Mouse (Mus musculus): ENCODE results near the gene Slc39a2. TPM values are rescaled to one million over a fixed set of nuclear protein-coding genes. Genes with fewer than 3 reads are reported as not detected.
A peak's percentile ranks its signal among the peaks of the same experiment; 100 is the strongest.

The Slc39a2 gene
- polyA plus RNA-seq, 1 experiment from 2014 or later = 1.9 TPM

- no peak overlapping the region for H3K27ac ChIP-seq (ENCODE audit: low read depth, low read length)
- H3K4me2 ChIP-seq (ENCODE audit: low read length) = no peak overlapping the region
- no peaks in the 10 kb centered on the region for H3K27me3 ChIP-seq (replicated peaks; ENCODE audit: control insufficient read depth, insufficient read depth, low read length)
- ATAC-seq = no peak
- H3K4me3 ChIP-seq (ENCODE audit: low read length) = no peak overlapping the region
- 81% methylated on average over 6 of the region's 6 CpGs for WGBS
- H3K36me3 ChIP-seq (ENCODE audit: control insufficient read depth, insufficient read depth, low read length) = peaks cover 17% of the 10 kb centered on the region
- no peaks in the 10 kb centered on the region for H3K4me1 ChIP-seq (ENCODE audit: control insufficient read depth, insufficient read depth, low read depth, low read length)
- H3K9ac ChIP-seq (ENCODE audit: low read depth, low read length) = no peak overlapping the region
- H3K9me3 ChIP-seq (ENCODE audit: control insufficient read depth, low read length) = no peaks in the 10 kb centered on the region
Observed at GRCm38 (mm10) chr14:51896019-51896418, 3.3 kb downstream of the Slc39a2 start.

- Histone ChIP-seq H3K4me3 (ENCODE audit: low read length) (no peak overlapping the region), H3K36me3 (ENCODE audit: control insufficient read depth, insufficient read depth, low read length) (peaks cover 11% of the 10 kb centered on the region; the same call in 1 of the 2 replicates), H3K4me2 (ENCODE audit: low read length) (no peak overlapping the region), H3K9ac (ENCODE audit: low read depth, low read length) (no peak overlapping the region), H3K9me3 (ENCODE audit: control insufficient read depth, low read length) (no peaks in the 10 kb centered on the region), H3K27me3 (replicated peaks; ENCODE audit: control insufficient read depth, insufficient read depth, low read length) (no peaks in the 10 kb centered on the region), H3K4me1 (ENCODE audit: control insufficient read depth, insufficient read depth, low read depth, low read length) (no peaks in the 10 kb centered on the region), H3K27ac (ENCODE audit: low read depth, low read length) (no peak overlapping the region)
- 79% methylated on average over 8 of the region's 8 CpGs for WGBS
- no peak for ATAC-seq
Observed at GRCm38 (mm10) chr14:51896539-51897170, 4.0 kb downstream of the Slc39a2 start.

- Histone ChIP-seq H3K9ac (ENCODE audit: low read depth, low read length) (no peak overlapping the region), H3K27me3 (replicated peaks; ENCODE audit: control insufficient read depth, insufficient read depth, low read length) (no peaks in the 10 kb centered on the region), H3K4me1 (ENCODE audit: control insufficient read depth, insufficient read depth, low read depth, low read length) (no peaks in the 10 kb centered on the region), H3K4me2 (ENCODE audit: low read length) (no peak overlapping the region), H3K27ac (ENCODE audit: low read depth, low read length) (no peak overlapping the region), H3K4me3 (ENCODE audit: low read length) (no peak overlapping the region), H3K36me3 (ENCODE audit: control insufficient read depth, insufficient read depth, low read length) (peaks cover 9% of the 10 kb centered on the region; the same call in 1 of the 2 replicates), H3K9me3 (ENCODE audit: control insufficient read depth, low read length) (no peaks in the 10 kb centered on the region)
- ATAC-seq = no peak
- WGBS = 90% methylated on average over 1 of the region's 1 CpGs
Observed at GRCm38 (mm10) chr14:51899351-51899750, 6.7 kb downstream of the Slc39a2 start.

DNA sequence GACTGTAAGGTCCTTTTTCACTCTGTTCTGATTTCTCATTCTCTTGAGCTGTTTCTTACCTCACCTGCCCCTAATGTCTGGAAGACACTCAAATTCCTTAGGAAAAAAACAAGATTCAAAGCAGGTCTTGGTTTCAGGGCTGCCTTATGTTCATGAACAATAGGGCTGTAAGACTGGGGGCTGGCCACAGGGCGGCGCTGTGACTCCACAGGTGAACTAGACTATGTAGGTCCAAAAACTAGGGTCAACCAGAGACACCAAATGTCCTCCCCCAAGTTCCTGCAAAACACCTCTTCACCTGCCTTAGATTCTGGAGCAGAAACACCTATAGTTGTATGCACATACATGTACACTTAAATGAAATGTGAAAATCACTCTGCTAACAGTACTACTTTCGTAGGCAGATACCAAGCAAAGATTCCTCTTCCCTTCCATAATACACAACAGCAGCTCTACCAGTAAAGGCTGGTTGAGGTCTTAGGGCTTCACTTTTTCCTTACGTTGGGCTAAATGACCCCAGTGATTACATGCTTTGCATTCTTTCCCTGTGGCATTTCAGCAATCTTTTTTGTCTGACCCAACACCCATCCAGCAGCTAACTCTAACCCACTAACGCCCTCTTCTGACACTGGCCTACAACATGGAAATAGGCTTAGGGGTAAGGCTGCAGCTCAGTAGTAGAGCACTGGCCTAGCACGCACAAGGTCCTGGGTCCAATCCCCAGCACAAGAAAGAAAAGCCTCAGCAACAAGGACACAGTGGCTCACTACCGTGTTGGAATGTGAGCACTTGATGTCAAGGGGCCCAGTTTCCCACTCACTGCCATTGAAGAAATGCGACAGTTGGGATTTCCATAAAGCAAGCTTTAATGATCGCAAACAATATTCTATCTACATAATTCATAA, 10.4 kb downstream of the Slc39a2 start:
- ATAC-seq = peak; percentile 84
- H3K9ac ChIP-seq (ENCODE audit: low read depth, low read length) = no peak overlapping the region
- no peak overlapping the region for H3K4me3 ChIP-seq (ENCODE audit: low read length)
- H3K4me1 ChIP-seq (ENCODE audit: control insufficient read depth, insufficient read depth, low read depth, low read length) = no peaks in the 10 kb centered on the region
- H3K4me2 ChIP-seq (ENCODE audit: low read length) = no peak overlapping the region
- no peaks in the 10 kb centered on the region for H3K9me3 ChIP-seq (ENCODE audit: control insufficient read depth, low read length)
- H3K36me3 ChIP-seq (ENCODE audit: control insufficient read depth, insufficient read depth, low read length) = peaks cover 6% of the 10 kb centered on the region; the same call in 1 of the 2 replicates
- no peak overlapping the region for H3K27ac ChIP-seq (ENCODE audit: low read depth, low read length)
- WGBS = 59% methylated on average over 9 of the region's 9 CpGs
- H3K27me3 ChIP-seq (replicated peaks; ENCODE audit: control insufficient read depth, insufficient read depth, low read length) = no peaks in the 10 kb centered on the region

DNA sequence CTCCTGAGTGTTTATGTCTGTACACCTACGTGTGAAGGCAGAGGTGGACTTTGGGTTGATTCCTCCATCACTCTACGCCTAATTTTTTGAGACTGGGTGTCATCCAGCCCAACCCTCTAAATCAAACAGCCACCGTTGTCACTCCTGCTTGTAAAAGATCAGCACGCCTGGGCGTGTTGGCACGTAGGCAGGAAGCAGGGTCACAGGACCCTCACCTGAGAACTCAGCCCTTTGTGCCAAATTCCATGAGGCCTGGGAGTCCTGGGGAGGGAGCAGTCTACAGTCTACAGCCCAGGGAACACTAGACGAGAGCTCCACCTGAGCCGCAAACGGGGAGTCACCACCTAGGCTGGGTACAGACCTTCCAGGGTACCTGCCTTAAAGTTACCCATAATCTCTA, 11.1 kb downstream of the Slc39a2 start:
- ATAC-seq = peak; percentile 22
- H3K9ac ChIP-seq (ENCODE audit: low read depth, low read length) = no peak overlapping the region
- WGBS = 93% methylated on average over 9 of the region's 9 CpGs

DNA sequence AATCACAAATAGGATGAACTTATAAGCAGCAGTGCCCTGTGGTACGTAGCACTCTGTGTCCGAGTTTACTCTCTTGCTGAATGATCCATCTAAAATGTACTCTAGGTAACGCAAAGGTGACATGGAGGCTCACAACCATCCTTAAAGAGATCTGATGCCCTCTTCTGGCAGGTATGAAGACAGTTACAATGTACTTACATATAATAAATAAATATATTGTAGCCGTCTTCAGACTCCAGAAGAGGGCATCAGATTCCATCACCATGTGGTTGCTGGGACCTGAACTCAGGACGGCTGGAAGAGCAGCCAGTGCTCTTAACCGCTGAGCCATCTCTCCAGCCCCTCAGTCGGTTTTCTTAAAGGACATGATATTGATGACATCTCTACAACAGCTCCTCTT, 12.0 kb downstream of the Slc39a2 start:
- Histone ChIP-seq H3K36me3 (ENCODE audit: control insufficient read depth, insufficient read depth, low read length) (peaks cover 10% of the 10 kb centered on the region; the same call in 1 of the 2 replicates), H3K4me1 (ENCODE audit: control insufficient read depth, insufficient read depth, low read depth, low read length) (no peaks in the 10 kb centered on the region), H3K27me3 (replicated peaks; ENCODE audit: control insufficient read depth, insufficient read depth, low read length) (no peaks in the 10 kb centered on the region), H3K4me3 (ENCODE audit: low read length) (no peak overlapping the region), H3K9ac (ENCODE audit: low read depth, low read length) (no peak overlapping the region), H3K27ac (ENCODE audit: low read depth, low read length) (no peak overlapping the region), H3K4me2 (ENCODE audit: low read length) (no peak overlapping the region), H3K9me3 (ENCODE audit: control insufficient read depth, low read length) (no peaks in the 10 kb centered on the region)
- ATAC-seq = no peak
- WGBS = 71% methylated on average over 7 of the region's 7 CpGs

More for the DNA sequence above, 11.1 kb downstream of the Slc39a2 start:
- H3K4me2 ChIP-seq (ENCODE audit: low read length) = no peak overlapping the region
- no peaks in the 10 kb centered on the region for H3K4me1 ChIP-seq (ENCODE audit: control insufficient read depth, insufficient read depth, low read depth, low read length)
- H3K9me3 ChIP-seq (ENCODE audit: control insufficient read depth, low read length) = no peaks in the 10 kb centered on the region
- no peak overlapping the region for H3K4me3 ChIP-seq (ENCODE audit: low read length)
- H3K36me3 ChIP-seq (ENCODE audit: control insufficient read depth, insufficient read depth, low read length) = peaks cover 10% of the 10 kb centered on the region; the same call in 1 of the 2 replicates
- H3K27ac ChIP-seq (ENCODE audit: low read depth, low read length) = no peak overlapping the region
- H3K27me3 ChIP-seq (replicated peaks; ENCODE audit: control insufficient read depth, insufficient read depth, low read length) = no peaks in the 10 kb centered on the region

- 96% methylated on average over 11 of the region's 11 CpGs for whole genome bisulfite sequencing
- H3K27ac ChIP-seq (ENCODE audit: low read depth, low read length) = no peak overlapping the region
- H3K27me3 ChIP-seq (replicated peaks; ENCODE audit: control insufficient read depth, insufficient read depth, low read length) = no peaks in the 10 kb centered on the region
- peaks cover 12% of the 10 kb centered on the region; the same call in 1 of the 2 replicates for H3K36me3 ChIP-seq (ENCODE audit: control insufficient read depth, insufficient read depth, low read length)
- H3K4me3 ChIP-seq (ENCODE audit: low read length) = no peak overlapping the region
- no peaks in the 10 kb centered on the region for H3K4me1 ChIP-seq (ENCODE audit: control insufficient read depth, insufficient read depth, low read depth, low read length)
- no peaks in the 10 kb centered on the region for H3K9me3 ChIP-seq (ENCODE audit: control insufficient read depth, low read length)
- no peak overlapping the region for H3K9ac ChIP-seq (ENCODE audit: low read depth, low read length)
- ATAC-seq = no peak
- H3K4me2 ChIP-seq (ENCODE audit: low read length) = no peak overlapping the region
Observed at GRCm38 (mm10) chr14:51906102-51906501, 13.4 kb downstream of the Slc39a2 start.

DNA sequence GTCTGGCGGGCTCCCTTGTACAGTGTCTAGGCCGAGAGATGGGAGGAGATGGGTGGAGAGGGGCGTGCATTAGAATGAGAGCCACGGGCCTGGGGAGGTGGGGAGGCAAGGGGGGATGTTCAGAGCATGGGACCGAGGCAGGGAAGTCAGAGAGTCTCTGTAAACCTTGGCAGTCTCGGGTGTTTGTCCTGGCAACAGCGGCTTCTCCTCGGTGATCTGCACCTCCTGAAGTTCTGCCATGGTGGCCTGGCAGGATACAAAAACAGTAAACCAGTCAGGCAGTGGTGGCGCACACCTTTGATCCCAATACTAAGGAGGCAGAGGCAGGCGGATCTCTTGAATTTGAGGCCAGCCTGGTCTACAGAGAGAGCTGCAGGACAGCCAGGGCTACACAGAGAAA, 18.6 kb downstream of the Slc39a2 start:
- H3K4me2 ChIP-seq (ENCODE audit: low read length) = peak overlapping the region; percentile 99
- peak overlapping the region; percentile 71 for H3K4me3 ChIP-seq (ENCODE audit: low read length)

More for the DNA sequence above, 18.6 kb downstream of the Slc39a2 start:
- no peak for ATAC-seq
- 68% methylated on average over 10 of the region's 10 CpGs for WGBS
- Histone ChIP-seq H3K9ac (ENCODE audit: low read depth, low read length) (peak overlapping the region; percentile 2), H3K4me1 (ENCODE audit: control insufficient read depth, insufficient read depth, low read depth, low read length) (peaks cover 10% of the 10 kb centered on the region), H3K9me3 (ENCODE audit: control insufficient read depth, low read length) (no peaks in the 10 kb centered on the region), H3K27ac (ENCODE audit: low read depth, low read length) (no peak overlapping the region), H3K36me3 (ENCODE audit: control insufficient read depth, insufficient read depth, low read length) (peaks cover 12% of the 10 kb centered on the region; the same call in 1 of the 2 replicates), H3K27me3 (replicated peaks; ENCODE audit: control insufficient read depth, insufficient read depth, low read length) (no peaks in the 10 kb centered on the region)
